Mouse (Mus musculus) ES-E14 (cell line): ENCODE data around the gene Krtcap2.

Source experiments
- CHD2 ChIP-seq: IDR thresholded peaks from 2 replicates; pipeline ENCODE4 v1.6.1; 2014; ENCODE audit warnings: mild to moderate bottlenecking, low read depth, low read length, inconsistent platforms
- HCFC1 ChIP-seq: IDR thresholded peaks from 2 replicates; pipeline ENCODE4 v1.6.1; 2012; ENCODE audit warnings: low read length, inconsistent platforms, borderline replicate concordance; ENCODE audit not compliant: insufficient read depth
- MAFK ChIP-seq: IDR thresholded peaks from 2 replicates; pipeline ENCODE4 v1.6.1; 2014; ENCODE audit warnings: mild to moderate bottlenecking, low read depth, low read length, inconsistent platforms; ENCODE audit not compliant: insufficient read depth
- ZC3H11A ChIP-seq: IDR thresholded peaks from 2 replicates; pipeline ENCODE4 v1.6.1; 2012; ENCODE audit warnings: low read depth, mild to moderate bottlenecking, inconsistent platforms, low read length, borderline replicate concordance
- ZNF384 ChIP-seq: IDR thresholded peaks from 2 replicates; pipeline ENCODE4 v1.6.1; 2012; ENCODE audit warnings: low read depth, low read length, inconsistent platforms

GRCm38 (mm10) chr3:89247466-89247865 lies 1.7 kb downstream of the Krtcap2 start:
- no peak for TF ChIP-seq CHD2
- no peak for TF ChIP-seq ZNF384
- no peak for TF ChIP-seq HCFC1
- TF ChIP-seq ZC3H11A, result no peak
- TF ChIP-seq MAFK, result no peak
